Mouse (Mus musculus) embryonic facial prominence, embryonic 10.5 days (tissue): Measurements from ENCODE around the gene Ube2c. TPM values are rescaled to one million over a fixed set of nuclear protein-coding genes. Genes with fewer than 3 reads are reported as not detected.
"Not testable (repeated sequence)": the region's sequence is repeated elsewhere in the genome, so short reads cannot be mapped to it uniquely, and the experiment has no call there.

Source experiments
- DNase-seq: peaks from one replicate; pipeline ENCODE4 v3.0.0-alpha.2; 2017; ENCODE audit warnings: low spot score
- H3K27ac ChIP-seq: fragments of 300-500 bp; sonication (generic); replicated peaks from 2 replicates; pipeline ENCODE4 v1.5.1; 2016; ENCODE audit warnings: mild to moderate bottlenecking
- H3K27me3 ChIP-seq: fragments of 300-500 bp; sonication (generic); replicated peaks from 2 replicates; pipeline ENCODE4 v1.6.1; 2016; ENCODE audit warnings: low read depth, mild to moderate bottlenecking; ENCODE audit not compliant: poor library complexity, severe bottlenecking
- H3K36me3 ChIP-seq: fragments of 300-500 bp; sonication (generic); replicated peaks from 2 replicates; pipeline ENCODE4 v1.6.1; 2016; ENCODE audit warnings: mild to moderate bottlenecking, moderate library complexity
- H3K4me1 ChIP-seq: fragments of 300-500 bp; sonication (generic); 2 replicates; pipeline ENCODE4 v1.6.1; 2016
- H3K4me3 ChIP-seq: fragments of 300-500 bp; sonication (generic); 2 replicates; pipeline ENCODE4 v1.5.1; 2016; ENCODE audit warnings: mild to moderate bottlenecking, moderate library complexity
- H3K9me3 ChIP-seq: fragments of 300-500 bp; sonication (generic); 2 replicates; pipeline ENCODE4 v1.6.1; 2016; ENCODE audit warnings: mild to moderate bottlenecking
- WGBS: fragments of 180-500 bp; shearing (Covaris S2); methylation state at CpG from one replicate; pipeline ENCODE4 v1.1.7; 2016; 5-methylcytosine and 5-hydroxymethylcytosine counted together
- polyA plus RNA-seq: library from polyadenylated mRNA; unstranded; fragments of >200 nt; fragmentation: Nextera tagmentation; extraction: Ambion mirVana; gene quantifications from 2 replicates; pipeline ENCODE4 v1.2.1, GENCODE M21; 2016

Ube2c gene
- polyA plus RNA-seq, 1 experiment from 2014 or later, result 571 TPM

- WGBS, result 89% methylated on average over 4 of the region's 4 CpGs
Measured at GRCm38 (mm10) chr2:164795868-164796267, 26.2 kb downstream of the Ube2c start.

GRCm38 (mm10) chr2:164798554-164798953, 28.9 kb downstream of the Ube2c start:
- peaks cover 84% of the 10 kb centered on the region for H3K36me3 ChIP-seq
- 85% methylated on average over 6 of the region's 6 CpGs for WGBS
- not testable (repeated sequence) for H3K4me1 ChIP-seq, H3K4me3 ChIP-seq, H3K27me3 ChIP-seq, H3K9me3 ChIP-seq, DNase-seq, H3K27ac ChIP-seq

More at GRCm38 (mm10) chr2:164795868-164796267, 26.2 kb downstream of the Ube2c start:
- Histone ChIP-seq H3K4me3 (no peak overlapping the region), H3K4me1 (no peaks in the 10 kb centered on the region), H3K9me3 (no peaks in the 10 kb centered on the region), H3K36me3 (peaks cover 90% of the 10 kb centered on the region), H3K27ac (no peak overlapping the region), H3K27me3 (no peaks in the 10 kb centered on the region)
- no peak for DNase-seq

- Histone ChIP-seq H3K27ac (no peak overlapping the region), H3K4me1 (peaks cover 13% of the 10 kb centered on the region), H3K27me3 (no peaks in the 10 kb centered on the region), H3K36me3 (peaks cover 73% of the 10 kb centered on the region), H3K9me3 (no peaks in the 10 kb centered on the region), H3K4me3 (no peak overlapping the region)
- WGBS, result 90% methylated on average over 13 of the region's 13 CpGs
- DNase-seq, result no peak
Measured at GRCm38 (mm10) chr2:164800252-164801004, 30.7 kb downstream of the Ube2c start.

- H3K9me3 ChIP-seq, result no peaks in the 10 kb centered on the region
- no peak overlapping the region for H3K27ac ChIP-seq
- peak overlapping the region; percentile 90 for H3K4me3 ChIP-seq
- peaks cover 46% of the 10 kb centered on the region for H3K36me3 ChIP-seq
- H3K27me3 ChIP-seq, result no peaks in the 10 kb centered on the region
- WGBS, result 91% methylated on average over 16 of the region's 16 CpGs
- peaks cover 24% of the 10 kb centered on the region for H3K4me1 ChIP-seq
- no peak for DNase-seq
Measured at GRCm38 (mm10) chr2:164803201-164803920, 33.7 kb downstream of the Ube2c start.

- 63% methylated on average over 1 of the region's 1 CpGs for WGBS
- peak overlapping the region; percentile 93; the same call in 1 of the 2 replicates for H3K27ac ChIP-seq
- no peaks in the 10 kb centered on the region for H3K9me3 ChIP-seq
- H3K4me1 ChIP-seq, result peaks cover 24% of the 10 kb centered on the region
- H3K36me3 ChIP-seq, result peaks cover 46% of the 10 kb centered on the region
- H3K27me3 ChIP-seq, result no peaks in the 10 kb centered on the region
- peak overlapping the region; percentile 90 for H3K4me3 ChIP-seq
- DNase-seq, result no peak
Measured at GRCm38 (mm10) chr2:164803921-164804313, 34.2 kb downstream of the Ube2c start.

- H3K9me3 ChIP-seq, result no peaks in the 10 kb centered on the region
- DNase-seq, result peak; percentile 95
- peak within 1 kb of the TSS; percentile 90 for H3K4me3 ChIP-seq
- peaks cover 24% of the 10 kb centered on the region for H3K4me1 ChIP-seq
- no peaks in the 10 kb centered on the region for H3K27me3 ChIP-seq
- H3K36me3 ChIP-seq, result peaks cover 46% of the 10 kb centered on the region
- WGBS, result under 1% methylated on average over 47 of the region's 47 CpGs
- H3K27ac ChIP-seq, result peak within 1 kb of the TSS; percentile 93
Measured at GRCm38 (mm10) chr2:164804533-164805331, 35.0 kb downstream of the Ube2c start, which contains the start of the genes Acot8 and Zswim3. Acot8 (minus strand) TSS chr2:164804882. Zswim3 (plus strand) TSS chr2:164805098.

- Histone ChIP-seq H3K4me1 (peaks cover 24% of the 10 kb centered on the region), H3K27me3 (no peaks in the 10 kb centered on the region), H3K9me3 (no peaks in the 10 kb centered on the region), H3K36me3 (peaks cover 40% of the 10 kb centered on the region), H3K4me3 (peak overlapping the region; percentile 90), H3K27ac (peak overlapping the region; percentile 93)
- no peak for DNase-seq
- WGBS, result 2% methylated on average over 21 of the region's 21 CpGs
Measured at GRCm38 (mm10) chr2:164805332-164805718, 35.6 kb downstream of the Ube2c start.

GRCm38 (mm10) chr2:164806614-164807013, 36.9 kb downstream of the Ube2c start:
- DNase-seq, result no peak
- no peak overlapping the region for H3K27ac ChIP-seq
- H3K4me3 ChIP-seq, result no peak overlapping the region
- WGBS, result 75% methylated on average over 7 of the region's 7 CpGs
- H3K36me3 ChIP-seq, result peaks cover 27% of the 10 kb centered on the region
- H3K27me3 ChIP-seq, result no peaks in the 10 kb centered on the region
- H3K9me3 ChIP-seq, result no peaks in the 10 kb centered on the region
- peaks cover 24% of the 10 kb centered on the region for H3K4me1 ChIP-seq

- H3K36me3 ChIP-seq, result peaks cover 17% of the 10 kb centered on the region
- no peak overlapping the region for H3K4me3 ChIP-seq
- no peak for DNase-seq
- no peaks in the 10 kb centered on the region for H3K27me3 ChIP-seq
- no peaks in the 10 kb centered on the region for H3K9me3 ChIP-seq
- 53% methylated on average over 2 of the region's 2 CpGs for WGBS
- no peak overlapping the region for H3K27ac ChIP-seq
- H3K4me1 ChIP-seq, result peaks cover 12% of the 10 kb centered on the region
Measured at GRCm38 (mm10) chr2:164813557-164813956, 43.9 kb downstream of the Ube2c start.

- H3K36me3 ChIP-seq, result peaks cover 12% of the 10 kb centered on the region
Measured at GRCm38 (mm10) chr2:164815348-164815747, 45.6 kb downstream of the Ube2c start.

GRCm38 (mm10) chr2:164815821-164816220, 46.1 kb downstream of the Ube2c start:
- Histone ChIP-seq H3K27me3 (no peaks in the 10 kb centered on the region), H3K9me3 (no peaks in the 10 kb centered on the region), H3K27ac (no peak overlapping the region), H3K4me3 (no peak overlapping the region), H3K4me1 (peaks cover 12% of the 10 kb centered on the region), H3K36me3 (peaks cover 16% of the 10 kb centered on the region)
- 90% methylated on average over 8 of the region's 8 CpGs for WGBS
- DNase-seq, result no peak

More at GRCm38 (mm10) chr2:164815348-164815747, 45.6 kb downstream of the Ube2c start:
- Histone ChIP-seq H3K4me1 (peaks cover 12% of the 10 kb centered on the region), H3K27me3 (no peaks in the 10 kb centered on the region), H3K4me3 (no peak overlapping the region), H3K27ac (no peak overlapping the region), H3K9me3 (no peaks in the 10 kb centered on the region)
- 87% methylated on average over 5 of the region's 5 CpGs for WGBS
- DNase-seq, result no peak

GRCm38 (mm10) chr2:164817206-164817605, 47.5 kb downstream of the Ube2c start:
- Histone ChIP-seq H3K27ac (no peak overlapping the region), H3K36me3 (peaks cover 26% of the 10 kb centered on the region), H3K4me1 (peaks cover 14% of the 10 kb centered on the region), H3K9me3 (no peaks in the 10 kb centered on the region), H3K4me3 (no peak overlapping the region), H3K27me3 (no peaks in the 10 kb centered on the region)
- 88% methylated on average over 6 of the region's 6 CpGs for WGBS
- DNase-seq, result no peak
